Mouse (Mus musculus) hindbrain, embryonic 12.5 days (tissue): ENCODE measurements around the gene Tank. TPM values are rescaled to one million over a fixed set of nuclear protein-coding genes. Genes with fewer than 3 reads are reported as not detected.

Source experiments
- ATAC-seq: fragments of 200-750 bp; cut with Nextera tagmentation; 2 replicates; pipeline ENCODE4 v1.8.0; 2017; ENCODE audit warnings: moderate TSS enrichment; ENCODE audit not compliant: low FRiP score
- H3K27ac ChIP-seq: fragments of 300-500 bp; sonication (generic); 2 replicates; pipeline ENCODE4 v1.5.1; 2016; ENCODE audit warnings: mild to moderate bottlenecking
- H3K27me3 ChIP-seq: fragments of 300-500 bp; sonication (generic); 2 replicates; pipeline ENCODE4 v1.6.1; 2016; ENCODE audit warnings: mild to moderate bottlenecking
- H3K36me3 ChIP-seq: fragments of 300-500 bp; sonication (generic); 2 replicates; pipeline ENCODE4 v1.6.1; 2016; ENCODE audit warnings: mild to moderate bottlenecking
- H3K4me1 ChIP-seq: fragments of 300-500 bp; sonication (generic); 2 replicates; pipeline ENCODE4 v1.6.1; 2016
- H3K4me2 ChIP-seq: fragments of 300-500 bp; sonication (generic); replicated peaks from 2 replicates; pipeline ENCODE4 v1.6.1; 2016; ENCODE audit warnings: mild to moderate bottlenecking
- H3K4me3 ChIP-seq: fragments of 300-500 bp; sonication (generic); 2 replicates; pipeline ENCODE4 v1.5.1; 2016; ENCODE audit warnings: mild to moderate bottlenecking
- H3K9ac ChIP-seq: fragments of 300-500 bp; sonication (generic); 2 replicates; pipeline ENCODE4 v1.6.1; 2016; ENCODE audit warnings: mild to moderate bottlenecking, moderate library complexity
- H3K9me3 ChIP-seq: fragments of 300-500 bp; sonication (generic); replicated peaks from 2 replicates; pipeline ENCODE4 v1.6.1; 2016; ENCODE audit warnings: mild to moderate bottlenecking
- WGBS: fragments of 180-500 bp; shearing (Covaris S2); methylation state at CpG from one replicate; pipeline ENCODE4 v1.1.7; 2016; 5-methylcytosine and 5-hydroxymethylcytosine counted together
- polyA plus RNA-seq: library from polyadenylated mRNA; unstranded; fragments of >200 nt; fragmentation: Nextera tagmentation; extraction: Ambion mirVana; gene quantifications from 2 replicates; pipeline ENCODE4 v1.2.1, GENCODE M21; 2016

Gene Tank
- polyA plus RNA-seq = 26.0 and 28.1 TPM in 2 replicates

DNA sequence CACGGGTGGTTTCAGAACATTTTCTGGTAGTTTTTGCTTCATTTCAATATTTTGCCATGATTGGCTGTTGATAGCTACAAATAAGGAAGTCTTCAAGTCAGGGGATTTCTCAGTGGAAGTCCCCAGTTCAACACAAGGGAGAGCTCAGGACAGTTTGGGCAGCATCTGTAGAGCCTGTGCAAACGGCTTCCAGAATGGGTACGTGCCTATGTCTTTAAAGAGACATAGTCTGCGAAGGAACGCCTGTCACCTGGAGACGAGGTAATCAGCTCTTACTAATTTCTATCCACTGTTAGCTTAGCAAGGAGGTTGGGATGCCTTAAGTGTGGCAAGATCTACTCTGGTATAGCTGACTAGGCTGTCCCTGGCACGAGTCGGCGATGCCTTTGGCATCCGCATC, at the start of gene Tank:
TSS of gene Tank (plus strand) at position 153 of the 400 bp plus-strand sequence.
- no peaks in the 10 kb centered on the region for H3K36me3 ChIP-seq
- 84% methylated on average over 10 of the region's 10 CpGs for WGBS
- H3K27me3 ChIP-seq = no peaks in the 10 kb centered on the region
- H3K4me1 ChIP-seq = no peaks in the 10 kb centered on the region
- no peak for ATAC-seq
- no peak within 1 kb of the TSS for H3K4me3 ChIP-seq
- no peak within 1 kb of the TSS for H3K4me2 ChIP-seq
- H3K27ac ChIP-seq = no peak within 1 kb of the TSS
- no peak within 1 kb of the TSS for H3K9ac ChIP-seq
- H3K9me3 ChIP-seq = no peaks in the 10 kb centered on the region

DNA sequence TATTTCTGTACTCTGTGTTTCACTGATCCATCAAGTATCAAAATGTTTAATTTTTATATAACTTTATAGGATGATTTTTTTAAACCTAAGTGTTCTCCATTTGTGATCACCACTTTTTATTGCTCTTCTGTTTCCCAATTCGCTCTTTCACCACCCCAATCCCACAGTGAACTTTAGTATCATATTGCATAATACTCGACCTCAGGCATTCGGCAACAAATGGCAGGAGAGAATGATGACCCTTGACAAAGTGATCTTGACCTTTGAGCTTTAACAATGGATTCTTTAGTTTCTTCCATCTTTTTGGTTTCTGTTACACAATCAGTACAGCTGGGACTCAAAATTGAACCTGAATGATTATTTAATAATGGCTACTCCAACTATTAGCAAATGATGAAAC, 46.1 kb upstream of the Tank start:
- no peaks in the 10 kb centered on the region for H3K36me3 ChIP-seq
- H3K27me3 ChIP-seq = no peaks in the 10 kb centered on the region
- H3K27ac ChIP-seq = no peak overlapping the region
- WGBS = 63% methylated on average over 3 of the region's 3 CpGs
- H3K4me3 ChIP-seq = no peak overlapping the region
- H3K9ac ChIP-seq = no peak overlapping the region
- H3K4me2 ChIP-seq = no peak overlapping the region
- H3K9me3 ChIP-seq = no peaks in the 10 kb centered on the region
- no peaks in the 10 kb centered on the region for H3K4me1 ChIP-seq
- ATAC-seq = no peak

- no peak overlapping the region for H3K9ac ChIP-seq
- ATAC-seq = no peak
- no peak overlapping the region for H3K27ac ChIP-seq
- no peaks in the 10 kb centered on the region for H3K4me1 ChIP-seq
- no peak overlapping the region for H3K4me3 ChIP-seq
- no peaks in the 10 kb centered on the region for H3K27me3 ChIP-seq
- WGBS = 83% methylated on average over 2 of the region's 2 CpGs
- no peak overlapping the region for H3K4me2 ChIP-seq
- no peaks in the 10 kb centered on the region for H3K36me3 ChIP-seq
- H3K9me3 ChIP-seq = no peaks in the 10 kb centered on the region
Measured at GRCm38 (mm10) chr2:61533131-61533530, 45.3 kb upstream of the Tank start.

DNA sequence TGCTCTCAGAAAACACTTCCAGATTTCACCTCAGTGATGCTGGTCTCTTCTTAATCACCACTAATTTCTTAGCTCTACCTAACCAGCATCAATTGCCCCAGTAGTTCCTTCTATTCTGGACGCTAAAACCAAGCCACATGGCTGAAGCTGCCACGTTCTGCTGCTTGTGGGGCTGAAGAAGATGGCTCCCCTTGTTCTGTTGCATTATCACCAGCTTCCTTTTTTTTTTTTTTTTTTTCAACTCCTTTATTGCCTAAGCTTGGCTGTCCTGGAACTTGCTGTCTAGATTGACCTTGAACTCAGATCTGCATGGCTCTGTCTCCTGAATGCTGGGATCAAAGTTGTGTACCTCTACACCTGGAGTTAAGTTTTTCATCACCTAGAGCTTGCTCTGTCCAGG, 41.5 kb upstream of the Tank start:
- no peak for ATAC-seq

DNA sequence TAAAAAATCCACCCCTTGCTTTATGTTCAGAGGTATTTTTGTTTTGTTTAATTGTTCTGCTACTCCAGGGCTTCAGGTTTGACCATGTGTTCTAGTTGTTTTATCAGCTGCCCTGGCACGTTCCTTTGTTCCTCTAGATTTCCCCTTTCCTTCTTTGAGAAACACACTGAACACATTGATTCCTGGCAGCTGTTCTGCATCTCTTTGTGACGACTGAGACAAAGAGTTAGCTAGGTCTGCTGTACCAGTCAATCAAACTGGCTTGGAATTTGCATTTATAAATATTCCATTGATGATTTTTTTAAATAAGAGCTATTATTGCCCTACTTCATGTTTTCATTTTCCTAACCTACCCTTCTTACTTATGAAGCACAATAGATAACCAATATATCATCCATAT, 39.0 kb upstream of the Tank start:
- Histone ChIP-seq H3K9me3 (no peaks in the 10 kb centered on the region), H3K4me3 (no peak overlapping the region), H3K27me3 (no peaks in the 10 kb centered on the region), H3K4me1 (no peaks in the 10 kb centered on the region), H3K9ac (no peak overlapping the region), H3K36me3 (no peaks in the 10 kb centered on the region), H3K27ac (no peak overlapping the region), H3K4me2 (no peak overlapping the region)
- no peak for ATAC-seq
- WGBS = 10% methylated on average over 2 of the region's 2 CpGs

More for the DNA sequence above, 41.5 kb upstream of the Tank start:
- H3K9ac ChIP-seq = no peak overlapping the region
- no peaks in the 10 kb centered on the region for H3K27me3 ChIP-seq
- no peaks in the 10 kb centered on the region for H3K36me3 ChIP-seq
- no peak overlapping the region for H3K27ac ChIP-seq
- WGBS = 88% methylated on average over 2 of the region's 2 CpGs
- no peak overlapping the region for H3K4me2 ChIP-seq
- no peaks in the 10 kb centered on the region for H3K9me3 ChIP-seq
- H3K4me1 ChIP-seq = no peaks in the 10 kb centered on the region
- H3K4me3 ChIP-seq = no peak overlapping the region

GRCm38 (mm10) chr2:61542426-61542825, 36.0 kb upstream of the Tank start:
- H3K36me3 ChIP-seq = no peaks in the 10 kb centered on the region
- no peaks in the 10 kb centered on the region for H3K27me3 ChIP-seq
- WGBS = 84% methylated on average over 2 of the region's 2 CpGs
- no peak for ATAC-seq
- H3K9me3 ChIP-seq = no peaks in the 10 kb centered on the region
- H3K4me1 ChIP-seq = no peaks in the 10 kb centered on the region
- no peak overlapping the region for H3K9ac ChIP-seq
- H3K4me3 ChIP-seq = no peak overlapping the region
- H3K27ac ChIP-seq = no peak overlapping the region
- H3K4me2 ChIP-seq = no peak overlapping the region

- no peak overlapping the region for H3K27ac ChIP-seq
- no peak overlapping the region for H3K4me3 ChIP-seq
- H3K27me3 ChIP-seq = no peaks in the 10 kb centered on the region
- 87% methylated on average over 3 of the region's 3 CpGs for WGBS
- no peaks in the 10 kb centered on the region for H3K9me3 ChIP-seq
- H3K9ac ChIP-seq = no peak overlapping the region
- H3K36me3 ChIP-seq = no peaks in the 10 kb centered on the region
- H3K4me2 ChIP-seq = no peak overlapping the region
- H3K4me1 ChIP-seq = no peaks in the 10 kb centered on the region
- ATAC-seq = no peak
Measured at GRCm38 (mm10) chr2:61545666-61546065, 32.7 kb upstream of the Tank start.

DNA sequence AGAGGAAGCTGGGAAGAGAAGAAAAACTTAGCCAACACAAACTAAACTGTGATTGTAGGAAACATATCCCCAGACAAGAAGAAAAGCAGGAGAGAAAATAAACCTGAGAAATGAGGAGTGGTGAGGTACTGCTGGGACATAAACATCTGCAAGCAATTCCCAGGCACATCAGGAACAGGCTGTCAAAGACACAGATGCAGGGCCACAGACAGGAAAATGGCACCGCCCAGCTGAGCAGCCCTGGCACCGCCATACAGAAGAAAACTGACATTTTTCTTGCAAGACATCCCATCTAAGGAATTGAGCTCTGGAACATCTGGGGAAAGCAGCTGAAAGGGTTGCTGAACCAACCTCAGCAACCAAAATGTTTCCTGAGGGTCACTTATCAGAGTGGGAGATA, 30.4 kb upstream of the Tank start:
- ATAC-seq = no peak

GRCm38 (mm10) chr2:61551680-61552079, 26.7 kb upstream of the Tank start:
- no peak overlapping the region for H3K4me2 ChIP-seq
- no peaks in the 10 kb centered on the region for H3K9me3 ChIP-seq
- peaks cover 5% of the 10 kb centered on the region; the same call in 1 of the 2 replicates for H3K4me1 ChIP-seq
- H3K27me3 ChIP-seq = no peaks in the 10 kb centered on the region
- H3K9ac ChIP-seq = no peak overlapping the region
- WGBS = 84% methylated on average over 5 of the region's 5 CpGs
- no peak overlapping the region for H3K4me3 ChIP-seq
- no peaks in the 10 kb centered on the region for H3K36me3 ChIP-seq
- no peak overlapping the region for H3K27ac ChIP-seq
- no peak for ATAC-seq

More for the DNA sequence above, 30.4 kb upstream of the Tank start:
- Histone ChIP-seq H3K36me3 (no peaks in the 10 kb centered on the region), H3K27ac (no peak overlapping the region), H3K4me3 (no peak overlapping the region), H3K4me1 (no peaks in the 10 kb centered on the region), H3K9ac (no peak overlapping the region), H3K4me2 (no peak overlapping the region), H3K9me3 (no peaks in the 10 kb centered on the region), H3K27me3 (no peaks in the 10 kb centered on the region)
- 78% methylated on average over 2 of the region's 2 CpGs for WGBS

GRCm38 (mm10) chr2:61555367-61555766, 23.0 kb upstream of the Tank start:
- 75% methylated on average over 7 of the region's 7 CpGs for WGBS

DNA sequence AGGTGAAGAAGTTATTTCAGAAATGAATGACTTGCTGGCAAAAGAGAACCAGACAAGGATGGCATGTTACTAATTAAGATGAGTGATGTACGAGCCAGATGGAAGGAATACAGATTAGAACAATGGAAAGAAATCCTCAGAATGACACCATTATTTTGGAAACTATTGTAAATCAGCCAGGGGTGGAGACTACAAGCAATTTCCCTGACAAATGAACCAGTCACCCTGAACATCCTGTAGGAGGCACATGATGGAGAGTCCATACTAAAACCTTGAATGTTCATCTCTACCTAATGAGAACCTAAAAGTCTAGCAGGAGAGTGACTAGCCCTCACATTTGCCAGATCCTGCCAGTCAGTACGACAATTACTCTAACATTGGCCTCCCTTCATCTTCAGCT, 22.6 kb upstream of the Tank start:
- Histone ChIP-seq H3K27me3 (no peaks in the 10 kb centered on the region), H3K4me3 (no peak overlapping the region), H3K27ac (no peak overlapping the region), H3K9ac (no peak overlapping the region), H3K4me2 (no peak overlapping the region), H3K9me3 (no peaks in the 10 kb centered on the region), H3K4me1 (peaks cover 5% of the 10 kb centered on the region; the same call in 1 of the 2 replicates), H3K36me3 (no peaks in the 10 kb centered on the region)
- 48% methylated on average over 2 of the region's 2 CpGs for WGBS
- no peak for ATAC-seq

More at GRCm38 (mm10) chr2:61555367-61555766, 23.0 kb upstream of the Tank start:
- no peaks in the 10 kb centered on the region for H3K9me3 ChIP-seq
- H3K27me3 ChIP-seq = no peaks in the 10 kb centered on the region
- no peak overlapping the region for H3K27ac ChIP-seq
- H3K4me2 ChIP-seq = no peak overlapping the region
- H3K4me3 ChIP-seq = no peak overlapping the region
- ATAC-seq = no peak
- H3K4me1 ChIP-seq = peaks cover 5% of the 10 kb centered on the region; the same call in 1 of the 2 replicates
- no peak overlapping the region for H3K9ac ChIP-seq
- H3K36me3 ChIP-seq = no peaks in the 10 kb centered on the region

GRCm38 (mm10) chr2:61556639-61557038, 21.7 kb upstream of the Tank start:
- Histone ChIP-seq H3K36me3 (no peaks in the 10 kb centered on the region), H3K27ac (no peak overlapping the region), H3K9me3 (no peaks in the 10 kb centered on the region), H3K4me2 (no peak overlapping the region), H3K27me3 (no peaks in the 10 kb centered on the region), H3K9ac (no peak overlapping the region), H3K4me1 (peaks cover 8% of the 10 kb centered on the region; the same call in 1 of the 2 replicates), H3K4me3 (no peak overlapping the region)
- WGBS = 88% methylated on average over 3 of the region's 3 CpGs
- ATAC-seq = no peak

DNA sequence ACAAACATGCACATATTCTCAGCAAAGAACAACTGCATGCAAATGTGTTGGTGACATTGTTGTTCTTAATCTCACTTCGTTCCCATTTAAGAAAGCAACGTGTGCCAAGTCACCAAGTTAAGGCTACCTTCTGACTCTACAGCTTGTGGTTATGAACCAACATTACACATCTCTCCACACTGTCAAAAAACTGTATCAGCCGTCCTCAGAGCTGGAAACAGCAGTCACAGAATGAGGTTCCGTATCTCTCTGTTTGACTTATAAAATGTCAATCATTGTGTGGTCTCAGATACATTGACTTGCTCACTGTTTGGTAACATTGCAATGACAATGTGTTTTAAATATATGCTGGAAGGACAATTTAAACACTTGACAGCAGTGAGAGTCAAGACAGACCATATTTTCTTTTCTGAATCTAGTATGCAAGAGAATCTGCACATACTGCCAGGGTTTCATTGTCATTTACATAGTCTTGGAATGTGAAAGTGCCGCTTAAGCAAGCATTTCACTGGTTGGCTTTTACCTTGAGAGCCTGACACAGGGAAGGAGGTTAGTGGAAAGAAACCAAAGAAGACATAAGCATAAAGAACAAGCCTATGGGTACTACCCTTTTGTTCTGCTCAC, 20.4 kb upstream of the Tank start:
- ATAC-seq = no peak
- H3K4me1 ChIP-seq = peaks cover 8% of the 10 kb centered on the region; the same call in 1 of the 2 replicates
- no peak overlapping the region for H3K4me3 ChIP-seq
- H3K4me2 ChIP-seq = no peak overlapping the region
- H3K9ac ChIP-seq = no peak overlapping the region
- H3K27me3 ChIP-seq = no peaks in the 10 kb centered on the region
- no peaks in the 10 kb centered on the region for H3K9me3 ChIP-seq
- WGBS = 88% methylated on average over 5 of the region's 5 CpGs
- H3K36me3 ChIP-seq = no peaks in the 10 kb centered on the region
- no peak overlapping the region for H3K27ac ChIP-seq
